Mouse (Mus musculus) hindbrain, embryonic 12.5 days (tissue): Measurements from ENCODE around the gene Rab6a. TPM values are rescaled to one million over a fixed set of nuclear protein-coding genes. Genes with fewer than 3 reads are reported as not detected.

Experiments used
- ATAC-seq: fragments of 200-750 bp; cut with Nextera tagmentation; 2 replicates; pipeline ENCODE4 v1.8.0; 2017; ENCODE audit warnings: moderate TSS enrichment; ENCODE audit not compliant: low FRiP score
- H3K27ac ChIP-seq: fragments of 300-500 bp; sonication (generic); 2 replicates; pipeline ENCODE4 v1.5.1; 2016; ENCODE audit warnings: mild to moderate bottlenecking
- H3K27me3 ChIP-seq: fragments of 300-500 bp; sonication (generic); 2 replicates; pipeline ENCODE4 v1.6.1; 2016; ENCODE audit warnings: mild to moderate bottlenecking
- H3K36me3 ChIP-seq: fragments of 300-500 bp; sonication (generic); 2 replicates; pipeline ENCODE4 v1.6.1; 2016; ENCODE audit warnings: mild to moderate bottlenecking
- H3K4me1 ChIP-seq: fragments of 300-500 bp; sonication (generic); 2 replicates; pipeline ENCODE4 v1.6.1; 2016
- H3K4me2 ChIP-seq: fragments of 300-500 bp; sonication (generic); replicated peaks from 2 replicates; pipeline ENCODE4 v1.6.1; 2016; ENCODE audit warnings: mild to moderate bottlenecking
- H3K4me3 ChIP-seq: fragments of 300-500 bp; sonication (generic); 2 replicates; pipeline ENCODE4 v1.5.1; 2016; ENCODE audit warnings: mild to moderate bottlenecking
- H3K9ac ChIP-seq: fragments of 300-500 bp; sonication (generic); 2 replicates; pipeline ENCODE4 v1.6.1; 2016; ENCODE audit warnings: mild to moderate bottlenecking, moderate library complexity
- H3K9me3 ChIP-seq: fragments of 300-500 bp; sonication (generic); replicated peaks from 2 replicates; pipeline ENCODE4 v1.6.1; 2016; ENCODE audit warnings: mild to moderate bottlenecking
- WGBS: fragments of 180-500 bp; shearing (Covaris S2); methylation state at CpG from one replicate; pipeline ENCODE4 v1.1.7; 2016; 5-methylcytosine and 5-hydroxymethylcytosine counted together
- polyA plus RNA-seq: library from polyadenylated mRNA; unstranded; fragments of >200 nt; fragmentation: Nextera tagmentation; extraction: Ambion mirVana; gene quantifications from 2 replicates; pipeline ENCODE4 v1.2.1, GENCODE M21; 2016

Rab6a gene
- polyA plus RNA-seq, 1 experiment from 2014 or later, result 194 TPM

GRCm38 (mm10) chr7:100663190-100663589 lies 56.0 kb downstream of the Rab6a start:
- H3K27ac ChIP-seq, result no peak overlapping the region
- peaks cover 4% of the 10 kb centered on the region; the same call in 1 of the 2 replicates for H3K27me3 ChIP-seq
- peak overlapping the region; percentile 32 for H3K4me2 ChIP-seq
- H3K4me3 ChIP-seq, result no peak overlapping the region
- H3K36me3 ChIP-seq, result no peaks in the 10 kb centered on the region
- 2% methylated on average over 13 of the region's 13 CpGs for WGBS
- ATAC-seq, result peak; percentile 85
- H3K9me3 ChIP-seq, result no peaks in the 10 kb centered on the region
- 0 out of 2 replicates have a peak overlapping the region, but pooled peaks have one; percentile 23 for H3K9ac ChIP-seq
- H3K4me1 ChIP-seq, result peaks cover 17% of the 10 kb centered on the region

GRCm38 (mm10) chr7:100663729-100664304 lies 56.6 kb downstream of the Rab6a start:
- H3K9ac ChIP-seq, result 0 out of 2 replicates have a peak overlapping the region, but pooled peaks have one; percentile 23
- H3K4me2 ChIP-seq, result peak overlapping the region; percentile 32
- no peak overlapping the region for H3K4me3 ChIP-seq
- H3K4me1 ChIP-seq, result peaks cover 15% of the 10 kb centered on the region
- H3K36me3 ChIP-seq, result no peaks in the 10 kb centered on the region
- H3K27ac ChIP-seq, result no peak overlapping the region
- H3K27me3 ChIP-seq, result peaks cover 4% of the 10 kb centered on the region; the same call in 1 of the 2 replicates
- 73% methylated on average over 11 of the region's 11 CpGs for WGBS
- ATAC-seq, result peak; percentile 16
- H3K9me3 ChIP-seq, result no peaks in the 10 kb centered on the region

GRCm38 (mm10) chr7:100670646-100671045 lies 63.4 kb downstream of the Rab6a start:
- Histone ChIP-seq H3K4me2 (no peak overlapping the region), H3K4me1 (no peaks in the 10 kb centered on the region; the same call in 1 of the 2 replicates), H3K4me3 (no peak overlapping the region), H3K36me3 (no peaks in the 10 kb centered on the region), H3K27me3 (no peaks in the 10 kb centered on the region), H3K9ac (no peak overlapping the region), H3K9me3 (no peaks in the 10 kb centered on the region), H3K27ac (no peak overlapping the region)
- 85% methylated on average over 5 of the region's 5 CpGs for WGBS
- ATAC-seq, result no peak

- H3K9ac ChIP-seq, result no peak overlapping the region
- H3K9me3 ChIP-seq, result no peaks in the 10 kb centered on the region
- no peak overlapping the region for H3K27ac ChIP-seq
- 43% methylated on average over 7 of the region's 7 CpGs for WGBS
- no peaks in the 10 kb centered on the region; the same call in 1 of the 2 replicates for H3K4me1 ChIP-seq
- H3K36me3 ChIP-seq, result no peaks in the 10 kb centered on the region
- no peak overlapping the region for H3K4me2 ChIP-seq
- ATAC-seq, result no peak
- no peaks in the 10 kb centered on the region for H3K27me3 ChIP-seq
- H3K4me3 ChIP-seq, result no peak overlapping the region
Measured at GRCm38 (mm10) chr7:100673452-100673851, 66.2 kb downstream of the Rab6a start.

- no peak for ATAC-seq
- Histone ChIP-seq H3K4me2 (no peak overlapping the region), H3K27ac (no peak overlapping the region), H3K27me3 (no peaks in the 10 kb centered on the region), H3K4me3 (no peak overlapping the region), H3K9me3 (no peaks in the 10 kb centered on the region), H3K36me3 (no peaks in the 10 kb centered on the region), H3K4me1 (peaks cover 2% of the 10 kb centered on the region; the same call in 1 of the 2 replicates), H3K9ac (no peak overlapping the region)
- 94% methylated on average over 2 of the region's 2 CpGs for WGBS
Measured at GRCm38 (mm10) chr7:100674941-100675340, 67.7 kb downstream of the Rab6a start.

GRCm38 (mm10) chr7:100678052-100678451 lies 70.8 kb downstream of the Rab6a start:
- Histone ChIP-seq H3K9me3 (no peaks in the 10 kb centered on the region), H3K4me1 (peaks cover 3% of the 10 kb centered on the region; the same call in 1 of the 2 replicates), H3K27me3 (no peaks in the 10 kb centered on the region), H3K4me3 (no peak overlapping the region), H3K4me2 (no peak overlapping the region), H3K9ac (no peak overlapping the region), H3K27ac (no peak overlapping the region), H3K36me3 (no peaks in the 10 kb centered on the region)
- no peak for ATAC-seq
- 93% methylated on average over 5 of the region's 5 CpGs for WGBS

GRCm38 (mm10) chr7:100678948-100679880 lies 72.0 kb downstream of the Rab6a start:
- 66% methylated on average over 15 of the region's 15 CpGs for WGBS
- ATAC-seq, result no peak
- H3K27me3 ChIP-seq, result no peaks in the 10 kb centered on the region
- no peaks in the 10 kb centered on the region for H3K9me3 ChIP-seq
- H3K4me1 ChIP-seq, result 0 out of 2 replicates have a peak, but pooled peaks cover 5% of the 10 kb centered on the region
- no peak overlapping the region for H3K4me2 ChIP-seq
- no peak overlapping the region for H3K9ac ChIP-seq
- H3K4me3 ChIP-seq, result no peak overlapping the region
- no peak overlapping the region for H3K27ac ChIP-seq
- no peaks in the 10 kb centered on the region for H3K36me3 ChIP-seq

GRCm38 (mm10) chr7:100681132-100681531 lies 73.9 kb downstream of the Rab6a start:
- WGBS, result 55% methylated on average over 5 of the region's 5 CpGs

GRCm38 (mm10) chr7:100683241-100683640 lies 76.0 kb downstream of the Rab6a start:
- no peak for ATAC-seq
- no peak overlapping the region for H3K4me2 ChIP-seq
- WGBS, result 82% methylated on average over 1 of the region's 1 CpGs
- H3K9ac ChIP-seq, result no peak overlapping the region
- no peaks in the 10 kb centered on the region for H3K36me3 ChIP-seq
- H3K4me1 ChIP-seq, result 0 out of 2 replicates have a peak, but pooled peaks cover 5% of the 10 kb centered on the region
- H3K27ac ChIP-seq, result no peak overlapping the region
- H3K4me3 ChIP-seq, result no peak overlapping the region
- H3K9me3 ChIP-seq, result no peaks in the 10 kb centered on the region
- H3K27me3 ChIP-seq, result no peaks in the 10 kb centered on the region

More at GRCm38 (mm10) chr7:100681132-100681531, 73.9 kb downstream of the Rab6a start:
- ATAC-seq, result no peak
- Histone ChIP-seq H3K4me2 (no peak overlapping the region), H3K4me3 (no peak overlapping the region), H3K9ac (no peak overlapping the region), H3K9me3 (no peaks in the 10 kb centered on the region), H3K4me1 (0 out of 2 replicates have a peak, but pooled peaks cover 5% of the 10 kb centered on the region), H3K27ac (no peak overlapping the region), H3K27me3 (no peaks in the 10 kb centered on the region), H3K36me3 (no peaks in the 10 kb centered on the region)

GRCm38 (mm10) chr7:100684081-100684480 lies 76.9 kb downstream of the Rab6a start:
- Histone ChIP-seq H3K27ac (no peak overlapping the region), H3K4me1 (0 out of 2 replicates have a peak, but pooled peaks cover 5% of the 10 kb centered on the region), H3K27me3 (no peaks in the 10 kb centered on the region), H3K4me2 (no peak overlapping the region), H3K4me3 (no peak overlapping the region), H3K9me3 (no peaks in the 10 kb centered on the region), H3K36me3 (no peaks in the 10 kb centered on the region), H3K9ac (no peak overlapping the region)
- ATAC-seq, result no peak
- 73% methylated on average over 5 of the region's 5 CpGs for WGBS

- 52% methylated on average over 7 of the region's 7 CpGs for WGBS
Measured at GRCm38 (mm10) chr7:100684538-100684937, 77.3 kb downstream of the Rab6a start.

More at GRCm38 (mm10) chr7:100684538-100684937, 77.3 kb downstream of the Rab6a start:
- Histone ChIP-seq H3K4me3 (no peak overlapping the region), H3K4me2 (no peak overlapping the region), H3K9me3 (no peaks in the 10 kb centered on the region), H3K27me3 (no peaks in the 10 kb centered on the region), H3K36me3 (no peaks in the 10 kb centered on the region), H3K9ac (no peak overlapping the region), H3K27ac (no peak overlapping the region), H3K4me1 (0 out of 2 replicates have a peak, but pooled peaks cover 2% of the 10 kb centered on the region)
- ATAC-seq, result no peak
